Mouse (Mus musculus) liver (tissue): ENCODE measurements around the gene Scd2.
A peak's percentile ranks its signal among the peaks of the same experiment; 100 is the strongest.
"Not testable (repeated sequence)": the region's sequence is repeated elsewhere in the genome, so short reads cannot be mapped to it uniquely, and the experiment has no call there.

Source experiments
- DNase-seq: peaks from one replicate; pipeline ENCODE4 v3.0.0-alpha.2; 2020; ENCODE audit warnings: mixed read lengths

Gene Scd2

DNA sequence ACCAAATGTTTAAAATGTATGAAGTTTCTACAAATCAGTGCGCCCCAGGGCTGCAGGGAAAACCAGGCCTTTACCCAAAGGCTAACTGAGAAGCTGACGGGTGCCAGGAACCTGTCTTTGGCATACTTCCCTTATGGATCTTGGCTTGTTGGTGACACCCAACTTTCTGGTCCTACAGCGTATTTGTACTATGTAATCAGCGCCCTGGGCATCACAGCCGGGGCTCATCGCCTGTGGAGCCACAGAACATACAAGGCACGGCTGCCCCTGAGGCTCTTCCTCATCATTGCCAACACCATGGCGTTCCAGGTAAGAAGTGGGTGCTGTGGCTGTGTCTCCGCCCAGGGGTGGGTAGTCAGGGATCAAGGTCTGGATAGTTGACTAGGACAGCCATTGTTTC, 4.4 kb downstream of the Scd2 start:
- no peak for DNase-seq

GRCm38 (mm10) chr19:44299078-44299477, 5.6 kb downstream of the Scd2 start:
- DNase-seq: no peak

GRCm38 (mm10) chr19:44299902-44300301, 6.4 kb downstream of the Scd2 start:
- DNase-seq: peak; percentile 37

- no peak for DNase-seq
These were observed 7.0 kb downstream of the Scd2 start for GRCm38 (mm10) chr19:44300520-44300919.

DNA sequence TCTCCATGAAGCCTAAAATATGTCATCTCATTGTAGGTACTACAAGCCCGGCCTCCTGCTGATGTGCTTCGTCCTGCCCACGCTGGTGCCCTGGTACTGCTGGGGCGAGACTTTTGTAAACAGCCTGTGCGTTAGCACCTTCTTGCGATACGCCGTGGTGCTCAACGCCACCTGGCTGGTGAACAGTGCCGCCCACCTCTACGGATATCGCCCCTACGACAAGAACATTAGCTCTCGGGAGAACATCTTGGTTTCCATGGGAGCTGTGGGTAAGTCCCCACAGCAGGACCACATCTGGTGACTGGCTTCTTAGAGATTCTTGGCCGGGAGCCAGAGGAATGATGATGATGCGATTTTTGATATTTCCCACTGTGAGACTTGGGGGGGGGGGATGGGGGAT, 7.7 kb downstream of the Scd2 start:
- DNase-seq: peak; percentile 39

GRCm38 (mm10) chr19:44301671-44302305, 8.3 kb downstream of the Scd2 start:
- peak; percentile 46 for DNase-seq

- no peak for DNase-seq
These were observed 9.4 kb downstream of the Scd2 start for GRCm38 (mm10) chr19:44302901-44303300.

GRCm38 (mm10) chr19:44303502-44303901, 10.0 kb downstream of the Scd2 start:
- no peak for DNase-seq

DNA sequence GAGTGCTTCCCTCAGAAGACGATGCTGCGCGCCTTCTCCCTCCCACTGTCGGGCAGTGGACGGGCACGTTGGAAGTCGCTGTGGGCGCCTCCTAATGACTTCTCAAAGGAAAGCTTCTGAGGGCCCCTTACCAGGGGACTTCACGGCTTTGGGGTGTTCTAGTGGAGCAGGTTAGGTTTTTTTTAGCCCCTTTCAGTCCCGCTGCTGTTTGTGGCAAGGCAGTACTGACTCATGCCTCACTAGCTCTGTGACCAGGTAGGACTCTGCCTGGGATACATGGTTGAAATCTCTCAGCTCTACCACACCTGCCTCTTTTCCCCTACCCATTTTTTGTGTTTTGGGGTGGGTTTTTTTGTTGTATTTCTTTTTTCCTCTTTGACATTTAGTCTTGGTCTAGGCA, 10.9 kb downstream of the Scd2 start:
- no peak for DNase-seq

DNA sequence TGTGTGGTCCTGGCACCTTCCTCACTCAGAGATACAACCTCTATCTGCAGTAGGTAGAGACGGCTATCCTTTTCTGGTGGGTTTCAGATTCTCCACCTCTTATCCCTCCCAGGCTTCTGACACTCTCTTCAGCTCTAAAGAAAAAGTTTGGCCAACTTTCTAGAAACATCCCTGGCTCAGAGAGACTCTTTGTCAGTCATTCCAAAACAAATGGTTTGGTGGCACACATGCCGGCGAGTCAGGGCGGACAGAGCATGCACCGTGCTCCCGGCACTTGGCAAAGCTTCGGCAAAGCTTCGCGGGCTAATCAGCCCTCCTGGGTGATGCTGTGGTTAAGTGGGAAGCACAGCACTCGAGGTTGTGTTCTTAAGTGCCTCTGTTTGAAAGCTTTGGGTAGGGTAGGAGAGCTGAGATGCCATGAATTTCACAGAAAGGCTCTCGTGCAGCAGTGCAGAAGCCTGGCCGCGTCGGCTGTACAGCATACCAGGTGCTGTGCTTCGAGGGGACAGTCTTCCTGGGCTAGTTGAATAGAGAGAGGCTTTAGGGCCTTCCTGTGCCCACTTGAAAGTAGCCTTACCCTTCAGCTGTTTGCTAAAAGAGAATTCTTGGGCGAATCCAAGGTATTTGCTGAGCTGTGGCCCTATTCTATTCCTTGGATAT, 11.5 kb downstream of the Scd2 start:
- DNase-seq: no peak

GRCm38 (mm10) chr19:44305701-44306100, 12.2 kb downstream of the Scd2 start:
- no peak for DNase-seq

GRCm38 (mm10) chr19:44306171-44306570, 12.7 kb downstream of the Scd2 start:
- DNase-seq: no peak

DNA sequence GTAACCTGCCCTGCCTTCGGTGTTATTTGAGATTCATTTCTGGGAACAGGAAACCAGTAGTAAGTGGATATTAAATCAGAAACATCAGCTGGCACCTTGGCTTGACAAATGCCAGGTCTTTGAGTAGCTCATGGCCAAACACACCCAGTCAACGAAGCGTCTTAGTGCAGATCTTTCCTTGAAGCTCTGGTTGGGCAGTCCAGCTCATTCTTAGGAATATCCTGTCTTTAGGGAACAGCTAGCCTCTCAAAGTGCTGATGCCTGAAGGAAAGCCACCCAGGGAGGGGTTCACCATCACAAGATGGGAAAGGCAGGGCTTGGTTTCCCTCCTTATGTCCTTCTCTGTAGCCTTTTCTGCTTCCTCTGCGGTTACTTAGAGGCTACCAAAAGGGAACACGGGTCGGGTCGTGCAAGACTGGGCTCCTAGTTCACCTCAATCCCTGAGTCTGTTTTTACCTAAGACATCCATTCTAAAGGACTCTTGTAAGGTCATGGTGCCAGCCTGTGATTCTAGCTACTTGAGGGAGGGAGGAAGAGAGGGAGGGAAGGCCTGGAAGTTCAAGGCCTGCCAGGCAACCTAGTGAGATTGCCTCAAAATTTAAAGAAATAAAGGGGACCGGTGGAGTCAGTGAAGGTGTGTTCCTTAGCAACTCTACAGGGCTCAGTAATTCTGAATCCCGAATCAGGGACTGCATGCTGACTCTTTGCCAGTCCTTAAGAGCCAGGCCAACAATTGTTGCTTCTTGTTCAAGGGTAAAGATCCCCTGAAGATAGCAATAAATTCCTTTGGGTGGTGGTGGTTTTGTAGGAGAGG, 13.8 kb downstream of the Scd2 start:
- DNase-seq: no peak

GRCm38 (mm10) chr19:44307915-44308470, 14.5 kb downstream of the Scd2 start:
- no peak for DNase-seq

GRCm38 (mm10) chr19:44308611-44309246, 15.3 kb downstream of the Scd2 start:
- no peak for DNase-seq

- no peak for DNase-seq
These were observed 16.1 kb downstream of the Scd2 start for GRCm38 (mm10) chr19:44309351-44310154.

DNA sequence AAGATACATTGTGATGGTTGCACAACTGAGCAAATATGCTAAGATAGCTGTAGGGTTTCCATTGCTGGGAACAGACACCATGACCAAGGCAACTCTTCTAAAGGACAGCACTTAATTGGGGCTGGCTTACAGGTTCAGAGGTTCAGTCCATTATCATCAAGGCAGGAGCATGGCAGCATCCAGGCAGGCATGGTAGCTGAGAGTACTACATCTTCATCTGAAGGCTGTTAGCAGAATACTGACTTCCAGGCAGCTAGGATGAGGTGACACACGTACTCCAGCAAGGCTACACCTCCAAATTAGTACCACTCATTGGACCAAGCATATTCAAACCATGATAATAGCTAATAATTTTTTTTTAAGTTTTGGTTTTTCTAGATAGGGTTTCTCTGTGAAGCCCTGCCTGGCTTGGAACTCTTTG, 16.7 kb downstream of the Scd2 start:
- DNase-seq: not testable (repeated sequence)

DNA sequence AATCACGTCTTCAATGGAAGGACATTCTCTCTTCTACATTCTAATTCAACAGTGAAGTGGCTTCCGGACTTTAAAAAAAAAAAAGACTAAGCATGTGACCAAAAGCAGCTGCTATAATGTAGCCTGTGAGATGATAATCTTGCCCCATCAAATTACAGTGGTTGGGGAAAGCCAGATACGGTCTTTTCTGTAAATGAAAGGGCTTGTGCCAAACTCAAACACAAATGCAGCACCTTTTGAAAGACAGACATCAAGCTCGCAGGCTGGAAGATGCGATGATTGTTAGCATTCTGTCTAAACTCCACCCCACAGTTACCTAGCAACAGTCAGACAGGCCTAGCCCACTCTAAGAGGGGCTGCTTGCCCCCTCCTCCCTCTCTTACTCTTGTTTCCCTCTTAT, 17.3 kb downstream of the Scd2 start:
- DNase-seq: no peak

GRCm38 (mm10) chr19:44311306-44312006, 18.0 kb downstream of the Scd2 start:
- no peak for DNase-seq

GRCm38 (mm10) chr19:44312007-44312360, 18.5 kb downstream of the Scd2 start:
- DNase-seq: no peak

DNA sequence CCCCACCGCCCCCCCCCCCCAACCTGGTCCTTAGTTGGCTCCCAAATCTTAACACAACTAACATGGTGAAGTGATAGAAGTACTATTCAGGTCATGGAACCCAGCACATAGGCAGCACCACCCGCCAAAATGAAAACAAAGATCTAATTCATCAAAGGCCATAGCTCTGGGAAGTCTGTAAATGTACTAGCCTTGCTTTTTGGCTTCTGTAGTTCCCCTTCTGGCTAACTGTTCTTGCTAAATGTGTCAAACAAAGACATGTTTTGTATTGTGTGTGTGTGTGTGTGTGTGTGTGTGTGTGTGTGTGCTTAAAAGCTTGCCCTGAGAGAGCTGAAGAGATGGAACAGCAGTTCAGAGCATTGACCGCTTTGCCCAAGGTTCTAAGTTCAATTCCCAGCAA, 19.6 kb downstream of the Scd2 start:
- no peak for DNase-seq

- DNase-seq: peak; percentile 82
These were observed 20.9 kb downstream of the Scd2 start for GRCm38 (mm10) chr19:44314327-44314759.
